Mouse (Mus musculus) bone marrow macrophage, adult 2 months (primary cell): ENCODE results near the gene H1foo.

Source experiments
- CTCF ChIP-seq: IDR thresholded peaks from 2 replicates; pipeline ENCODE4 v1.5.1; 2012; ENCODE audit warnings: low read depth, mild to moderate bottlenecking, low read length, moderate library complexity
- POLR2A ChIP-seq: IDR thresholded peaks from 2 replicates; pipeline ENCODE4 v1.6.1; 2012; ENCODE audit warnings: mild to moderate bottlenecking, low read depth, low read length, borderline replicate concordance

GRCm38 (mm10) chr6:115996171-115996851 is 51.6 kb downstream of the H1foo start:
- TF ChIP-seq POLR2A, result no peak
- TF ChIP-seq CTCF, result no peak
